Mouse (Mus musculus) ES-E14 (cell line): ENCODE results near the gene Tnnc1.

Source experiments
- CHD2 ChIP-seq: IDR thresholded peaks from 2 replicates; pipeline ENCODE4 v1.6.1; 2014; ENCODE audit warnings: mild to moderate bottlenecking, low read depth, low read length, inconsistent platforms
- HCFC1 ChIP-seq: IDR thresholded peaks from 2 replicates; pipeline ENCODE4 v1.6.1; 2012; ENCODE audit warnings: low read length, inconsistent platforms, borderline replicate concordance; ENCODE audit not compliant: insufficient read depth
- MAFK ChIP-seq: IDR thresholded peaks from 2 replicates; pipeline ENCODE4 v1.6.1; 2014; ENCODE audit warnings: mild to moderate bottlenecking, low read depth, low read length, inconsistent platforms; ENCODE audit not compliant: insufficient read depth

GRCm38 (mm10) chr14:31226978-31227377 is 18.9 kb downstream of the Tnnc1 start:
- TF ChIP-seq CHD2: no peak
- TF ChIP-seq HCFC1: no peak
- TF ChIP-seq MAFK: no peak
